Mouse (Mus musculus) heart, adult 2 months (tissue): Measurements from ENCODE around the gene Samd10. TPM values are rescaled to one million over a fixed set of nuclear protein-coding genes. Genes with fewer than 3 reads are reported as not detected.

Experiments
- DNase-seq, 2 experiments: peaks; one replicate each; pipeline ENCODE4 v3.0.0; 2021
- H3K27ac ChIP-seq: fragments of 200-600 bp; 2 replicates; pipeline ENCODE4 v1.8.1; 2022
- H3K27me3 ChIP-seq: fragments of 200-500 bp; 2 replicates; pipeline ENCODE4 v1.6.1; 2012; ENCODE audit warnings: mild to moderate bottlenecking, low read length, inconsistent platforms, mixed read lengths; ENCODE audit not compliant: control insufficient read depth, insufficient read depth
- H3K36me3 ChIP-seq: fragments of 200-500 bp; 2 replicates; pipeline ENCODE4 v1.6.1; 2012; ENCODE audit warnings: low read length, inconsistent platforms; ENCODE audit not compliant: control insufficient read depth, insufficient read depth
- H3K4me1 ChIP-seq: fragments of 200-500 bp; 2 replicates; pipeline ENCODE4 v1.6.1; 2011; ENCODE audit warnings: low read length; ENCODE audit not compliant: control insufficient read depth, insufficient read depth
- H3K4me3 ChIP-seq: fragments of 200-600 bp; 2 replicates; pipeline ENCODE4 v1.8.1; 2022
- H3K79me2 ChIP-seq: fragments of 200-500 bp; replicated peaks from 2 replicates; pipeline ENCODE4 v1.6.1; 2012; ENCODE audit warnings: mild to moderate bottlenecking, inconsistent platforms, low read length, moderate library complexity, mixed read lengths; ENCODE audit not compliant: control insufficient read depth, insufficient read depth
- H3K9ac ChIP-seq: fragments of 200-500 bp; 2 replicates; pipeline ENCODE4 v1.6.1; 2012; ENCODE audit warnings: low read depth, mild to moderate bottlenecking, control low read depth, inconsistent platforms, low read length, mixed read lengths
- CTCF ChIP-seq: fragments of 200-600 bp; IDR thresholded peaks from 2 replicates; pipeline ENCODE4 v1.8.1; 2022; ENCODE audit warnings: antibody characterized with exemption, mild to moderate bottlenecking, moderate library complexity
- EP300 ChIP-seq: fragments of 200-500 bp; IDR thresholded peaks from 2 replicates; pipeline ENCODE4 v1.6.1; 2011; ENCODE audit warnings: low read depth, low read length, control low read depth; ENCODE audit not compliant: insufficient read depth
- POLR2A ChIP-seq: fragments of 200-500 bp; IDR thresholded peaks from 2 replicates; pipeline ENCODE4 v1.6.1; 2011; ENCODE audit warnings: mild to moderate bottlenecking, low read depth, low read length, control low read depth; ENCODE audit not compliant: insufficient read depth
- WGBS: fragments of 180-500 bp; shearing (Covaris S2); methylation state at CpG from one replicate; pipeline ENCODE4 v1.1.7; 2018; 5-methylcytosine and 5-hydroxymethylcytosine counted together
- intact Hi-C: fragments of 180-260 bp; cut with DNase I; formaldehyde crosslinking; loops from one replicate; pipeline ENCODE4 v1.15.1; 2025
- polyA plus RNA-seq: library from polyadenylated mRNA; depleted of rRNA; stranded (reverse); fragments of >200 nt; gene quantifications from 2 replicates; pipeline ENCODE4 v1.2.3, GENCODE M21; 2012
- total RNA-seq, 2 experiments: library from RNA; stranded (reverse); gene quantifications; 2 replicates each; pipeline ENCODE4 v1.2.3; 2021

The Samd10 gene
- total and polyA plus RNA-seq, 3 experiments: 1.0 to 5.1 (median 1.6) TPM

GRCm38 (mm10) chr2:181577126-181577525, 21.9 kb downstream of the Samd10 start:
- Histone ChIP-seq H3K27me3 (no peaks in the 10 kb centered on the region), H3K4me3 (no peak overlapping the region), H3K36me3 (no peaks in the 10 kb centered on the region), H3K79me2 (no peaks in the 10 kb centered on the region), H3K4me1 (peaks cover 6% of the 10 kb centered on the region; the same call in 1 of the 2 replicates), H3K9ac (no peak overlapping the region), H3K27ac (no peak overlapping the region)
- DNase-seq: peak in 1 of 2 experiments; percentile 11
- no peak for TF ChIP-seq CTCF
- no peak for TF ChIP-seq POLR2A
- no peak for TF ChIP-seq EP300
- WGBS: 66% methylated on average over 2 of the region's 2 CpGs
- intact Hi-C loops: no loop called here

GRCm38 (mm10) chr2:181576613-181577012, 22.4 kb downstream of the Samd10 start:
- WGBS: 62% methylated on average over 2 of the region's 2 CpGs
- Histone ChIP-seq H3K36me3 (no peaks in the 10 kb centered on the region), H3K27me3 (no peaks in the 10 kb centered on the region), H3K9ac (no peak overlapping the region), H3K4me3 (no peak overlapping the region), H3K79me2 (no peaks in the 10 kb centered on the region), H3K4me1 (peaks cover 6% of the 10 kb centered on the region; the same call in 1 of the 2 replicates), H3K27ac (no peak overlapping the region)
- intact Hi-C loops: no loop called here
- TF ChIP-seq CTCF (no peak), EP300 (no peak), POLR2A (no peak)
- peak in 1 of 2 experiments; percentile 11 for DNase-seq

GRCm38 (mm10) chr2:181574921-181575545, 24.0 kb downstream of the Samd10 start:
- intact Hi-C loops: no loop called here
- no peak for TF ChIP-seq EP300
- no peak for TF ChIP-seq CTCF
- TF ChIP-seq POLR2A: no peak
- no peak overlapping the region for H3K27ac ChIP-seq

GRCm38 (mm10) chr2:181573961-181574360, 25.1 kb downstream of the Samd10 start:
- H3K79me2 ChIP-seq: no peaks in the 10 kb centered on the region
- peak in 1 of 2 experiments; percentile 9 for DNase-seq
- H3K9ac ChIP-seq: no peak overlapping the region
- TF ChIP-seq POLR2A (no peak), EP300 (no peak), CTCF (no peak)
- H3K4me3 ChIP-seq: no peak overlapping the region
- H3K27ac ChIP-seq: no peak overlapping the region
- H3K4me1 ChIP-seq: peaks cover 5% of the 10 kb centered on the region; the same call in 1 of the 2 replicates
- 88% methylated on average over 9 of the region's 9 CpGs for WGBS
- no peaks in the 10 kb centered on the region for H3K27me3 ChIP-seq
- intact Hi-C loops: no loop called here
- H3K36me3 ChIP-seq: no peaks in the 10 kb centered on the region

More at GRCm38 (mm10) chr2:181574921-181575545, 24.0 kb downstream of the Samd10 start:
- H3K4me1 ChIP-seq: peaks cover 5% of the 10 kb centered on the region; the same call in 1 of the 2 replicates
- H3K4me3 ChIP-seq: no peak overlapping the region
- peak in 1 of 2 experiments; percentile 13 for DNase-seq
- H3K27me3 ChIP-seq: no peaks in the 10 kb centered on the region
- H3K36me3 ChIP-seq: no peaks in the 10 kb centered on the region
- no peaks in the 10 kb centered on the region for H3K79me2 ChIP-seq
- 94% methylated on average over 7 of the region's 7 CpGs for WGBS
- no peak overlapping the region for H3K9ac ChIP-seq

GRCm38 (mm10) chr2:181572921-181573920, 25.8 kb downstream of the Samd10 start:
- no peaks in the 10 kb centered on the region for H3K27me3 ChIP-seq

More at GRCm38 (mm10) chr2:181572921-181573920, 25.8 kb downstream of the Samd10 start:
- TF ChIP-seq CTCF (no peak), EP300 (0 out of 2 replicates have a peak, but pooled peaks have one; percentile 7), POLR2A (no peak)
- H3K79me2 ChIP-seq: no peaks in the 10 kb centered on the region
- 74% methylated on average over 15 of the region's 15 CpGs for WGBS
- H3K36me3 ChIP-seq: no peaks in the 10 kb centered on the region
- intact Hi-C loops: no loop called here
- H3K27ac ChIP-seq: no peak overlapping the region
- peak; percentile 40 to 56 for DNase-seq
- H3K9ac ChIP-seq: no peak overlapping the region
- peaks cover 1% of the 10 kb centered on the region; the same call in 1 of the 2 replicates for H3K4me1 ChIP-seq
- H3K4me3 ChIP-seq: no peak overlapping the region
